Mouse (Mus musculus) hindlimb bud, embryonic 11.5 days (tissue): ENCODE results near the gene Aplp2.
"Not testable (repeated sequence)": the region's sequence is repeated elsewhere in the genome, so short reads cannot be mapped to it uniquely, and the experiment has no call there.

Experiments used
- DNase-seq: peaks from one replicate; pipeline ENCODE4 v3.0.0-alpha.2; 2012; ENCODE audit warnings: low read depth, low spot score; ENCODE audit errors: extremely low spot score

Gene Aplp2

DNA sequence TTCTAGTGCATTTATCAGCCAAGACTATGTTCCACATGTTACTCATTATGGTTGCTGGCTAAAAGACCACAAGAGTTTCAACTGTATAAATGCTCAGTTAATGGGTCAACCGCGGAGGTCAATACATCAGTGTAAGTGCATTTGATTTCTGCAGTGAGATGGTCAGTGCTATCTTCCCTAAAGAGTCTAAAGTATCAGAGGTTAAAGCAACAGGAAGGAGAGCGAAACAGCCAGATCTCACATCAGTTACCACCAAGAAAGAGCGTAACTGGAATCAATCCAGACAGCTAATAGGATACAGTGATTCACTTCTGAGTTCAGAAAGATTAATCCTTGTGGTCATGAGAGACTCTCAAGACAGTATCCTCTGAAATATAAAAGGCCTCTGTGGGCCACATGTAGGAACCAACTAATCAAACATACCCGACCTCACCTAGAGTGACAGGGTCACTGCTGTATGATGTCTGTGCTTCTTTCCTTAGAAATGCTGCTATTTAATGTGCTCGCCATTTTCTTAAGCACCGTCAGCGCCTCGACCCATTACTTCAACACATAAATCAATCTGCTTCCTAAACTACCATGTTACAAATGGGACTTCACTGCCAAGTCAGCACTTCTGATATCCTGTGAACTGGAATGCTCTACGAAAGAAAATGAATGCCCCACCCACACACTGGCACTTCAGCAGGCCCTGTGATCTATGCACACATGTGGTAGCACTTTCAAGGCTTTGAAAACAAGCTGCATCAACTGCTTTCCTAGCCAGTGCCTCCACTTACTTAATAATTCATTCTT, 30.1 kb downstream of the Aplp2 start:
- DNase-seq = no peak

DNA sequence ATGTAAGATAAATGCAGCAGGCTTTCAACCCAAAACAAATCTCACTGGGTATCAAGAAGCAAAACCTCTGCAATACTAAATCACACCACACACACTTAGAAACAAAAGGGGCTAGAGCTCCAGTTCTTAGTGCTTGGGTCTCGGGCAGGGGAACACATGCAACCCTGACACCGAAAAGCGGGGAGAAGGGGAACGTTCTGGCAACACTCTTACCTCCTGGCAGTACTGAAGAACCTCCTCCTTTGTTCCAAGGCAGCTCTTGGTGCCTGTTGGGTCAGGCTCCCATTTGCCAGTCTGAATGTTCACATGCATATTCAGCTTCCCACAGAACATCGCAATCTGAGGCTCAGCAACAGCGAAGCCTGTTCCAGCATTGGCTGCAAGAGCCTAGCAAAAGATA, 33.9 kb downstream of the Aplp2 start:
- DNase-seq = no peak

DNA sequence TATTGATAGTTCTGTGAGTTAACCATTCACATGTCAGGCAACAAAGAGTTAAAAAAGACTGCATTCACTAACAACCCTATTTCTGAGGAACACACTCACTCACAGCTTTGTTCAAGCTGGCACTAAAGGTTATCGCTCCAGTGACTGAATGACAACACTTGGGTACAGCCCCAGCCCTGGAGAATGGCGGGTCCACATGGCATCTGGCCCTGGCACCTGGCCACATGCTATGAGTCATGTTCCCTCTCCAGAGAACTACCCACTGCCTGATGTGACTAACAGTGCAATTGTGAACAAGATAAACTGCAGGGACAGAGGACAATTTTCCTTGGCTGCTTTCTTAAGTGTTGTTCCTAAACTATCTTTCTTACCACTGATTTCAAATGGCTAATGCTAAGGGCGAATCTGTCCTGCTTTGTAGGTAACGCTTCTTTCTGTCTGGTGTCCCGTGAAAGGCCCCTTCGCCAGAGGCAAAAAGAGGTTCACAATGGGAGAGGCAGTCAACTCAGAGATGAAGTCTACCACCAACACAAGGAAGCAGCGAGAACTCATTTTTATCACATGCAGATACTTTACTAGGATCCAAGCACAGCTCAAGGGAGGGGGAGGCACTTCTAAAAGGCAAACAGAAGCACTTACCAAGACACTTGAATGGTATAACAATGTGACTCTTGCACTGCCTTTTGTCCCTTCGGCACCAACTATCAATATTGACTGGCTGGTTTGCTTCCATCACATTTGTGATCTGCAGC, 35.1 kb downstream of the Aplp2 start:
- DNase-seq = no peak

DNA sequence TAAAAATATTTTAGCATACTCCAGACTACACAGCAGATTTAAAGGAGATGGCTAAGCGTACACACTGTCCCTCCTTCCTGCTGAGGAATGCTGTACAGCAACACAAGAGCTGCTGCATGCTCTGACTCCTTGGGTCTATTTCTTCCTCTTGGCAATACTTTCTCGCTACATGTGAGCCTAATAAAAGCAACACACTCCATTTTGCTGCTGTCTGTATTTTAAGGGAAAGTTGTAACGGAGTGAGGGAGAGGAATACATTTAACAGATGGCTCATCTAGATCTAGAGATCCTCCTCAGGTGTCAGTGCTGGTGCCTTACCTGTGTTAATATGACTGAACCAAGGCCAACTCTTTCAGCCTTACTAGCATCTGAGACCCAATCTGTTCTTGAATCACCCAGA, 35.6 kb downstream of the Aplp2 start:
- no peak for DNase-seq

DNA sequence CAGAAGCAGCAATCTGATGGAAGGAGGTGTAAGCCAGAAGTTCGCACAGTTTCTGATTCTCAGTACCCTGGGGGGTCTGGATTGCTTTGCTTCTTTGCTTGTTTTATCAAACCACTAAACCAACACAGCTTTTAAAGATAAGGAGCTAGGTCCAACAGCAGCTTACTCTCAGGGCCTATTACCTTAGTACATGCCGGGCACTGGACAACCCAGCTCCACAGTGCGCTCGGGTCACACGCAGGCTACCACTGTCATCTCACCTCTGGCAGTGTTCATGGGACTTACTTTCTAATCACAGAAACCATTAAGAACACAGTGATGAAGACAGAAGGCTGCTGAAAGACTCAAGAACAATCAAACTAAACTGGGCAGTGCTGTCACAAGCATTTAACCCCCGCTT, 36.3 kb downstream of the Aplp2 start:
- no peak for DNase-seq

DNA sequence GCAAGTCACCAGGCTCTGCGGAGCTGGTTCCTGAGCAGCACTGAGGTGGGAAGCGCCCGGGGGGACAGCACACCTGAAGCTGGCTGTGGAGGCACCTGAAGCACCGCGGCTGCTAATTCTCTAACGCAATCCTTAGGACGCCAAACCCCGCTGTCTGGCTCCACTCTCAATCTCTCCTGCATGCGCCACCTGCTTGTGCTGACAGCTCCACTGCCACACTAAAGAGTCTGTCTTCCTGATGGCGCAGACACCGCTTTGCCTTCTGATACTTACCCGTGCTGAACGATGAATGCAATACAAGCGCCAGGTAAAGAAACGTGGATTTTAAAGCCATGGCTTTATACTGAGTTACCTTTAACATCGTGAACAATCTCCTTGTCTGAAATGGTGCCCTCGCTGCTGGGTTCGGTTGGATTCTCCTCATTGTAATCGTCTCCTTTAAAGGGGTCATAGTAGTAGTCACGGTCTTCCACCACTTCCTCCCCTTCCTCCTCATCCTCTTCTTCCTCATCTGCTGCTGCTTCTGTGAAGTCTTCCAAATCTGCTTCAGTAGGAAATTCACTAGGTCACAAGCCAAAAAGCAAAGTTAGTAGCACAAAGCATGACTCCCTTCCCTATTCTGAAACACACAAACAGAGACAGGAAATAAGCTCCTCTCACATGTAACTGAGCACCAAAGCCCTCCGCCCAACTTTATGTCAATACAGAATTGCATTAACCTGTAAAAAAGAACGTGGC, 43.1 kb downstream of the Aplp2 start:
- no peak for DNase-seq

DNA sequence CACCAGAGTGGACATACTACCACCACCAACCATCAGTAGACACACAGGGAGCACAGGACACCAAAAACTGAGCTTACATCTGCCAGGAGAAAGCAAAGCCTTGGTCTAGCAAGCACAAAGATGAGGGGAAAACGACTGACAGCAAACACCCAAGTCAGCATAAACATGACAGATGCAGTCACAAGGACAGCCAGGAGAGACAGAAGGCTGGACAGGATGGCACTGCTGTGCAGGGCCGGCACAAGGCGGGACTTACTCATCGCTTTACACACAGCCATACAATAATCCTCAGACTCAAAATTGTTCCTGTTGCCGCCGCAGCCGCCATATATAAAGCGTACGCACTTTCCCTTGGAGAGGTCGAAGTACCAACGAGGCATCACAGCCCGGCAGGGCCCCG, 44.3 kb downstream of the Aplp2 start:
- DNase-seq = no peak

DNA sequence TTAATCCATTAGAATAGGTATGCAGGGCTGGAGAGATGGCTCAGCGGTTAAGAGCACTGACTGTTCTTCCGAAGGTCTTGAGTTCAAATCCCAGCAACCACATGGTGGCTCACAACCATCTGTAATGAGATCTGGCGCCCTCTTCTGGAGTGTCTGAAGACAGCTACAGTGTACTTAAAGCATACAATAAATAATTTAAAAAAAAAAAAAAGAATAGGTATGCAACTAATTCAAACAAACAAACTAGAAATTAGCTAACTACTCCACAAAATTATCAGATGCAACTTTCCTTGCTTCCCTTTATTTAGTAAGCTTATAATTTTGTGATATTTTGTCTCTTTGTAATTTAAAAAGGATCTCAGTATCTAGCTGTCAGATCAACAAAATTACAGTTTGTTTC, 46.1 kb downstream of the Aplp2 start:
- not testable (repeated sequence) for DNase-seq

DNA sequence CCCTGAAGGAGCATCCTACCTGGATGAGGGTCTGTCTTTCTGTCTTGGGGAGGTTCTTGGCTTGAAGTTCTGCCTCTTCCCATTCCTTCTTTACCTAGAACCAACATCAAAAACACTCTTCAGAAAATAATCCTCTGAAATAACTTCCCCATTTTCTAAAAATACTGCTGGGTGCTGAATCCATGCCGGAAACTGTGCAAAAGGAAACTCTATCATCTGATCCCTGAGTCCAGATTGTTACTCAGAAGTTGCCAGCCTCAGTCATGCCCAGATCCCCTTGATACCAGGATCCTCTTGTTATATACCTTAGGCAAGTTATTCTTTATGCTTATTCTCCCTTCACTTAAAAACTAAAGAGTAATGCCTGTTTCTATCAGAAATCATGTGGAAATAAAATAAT, 48.3 kb downstream of the Aplp2 start:
- DNase-seq = no peak

DNA sequence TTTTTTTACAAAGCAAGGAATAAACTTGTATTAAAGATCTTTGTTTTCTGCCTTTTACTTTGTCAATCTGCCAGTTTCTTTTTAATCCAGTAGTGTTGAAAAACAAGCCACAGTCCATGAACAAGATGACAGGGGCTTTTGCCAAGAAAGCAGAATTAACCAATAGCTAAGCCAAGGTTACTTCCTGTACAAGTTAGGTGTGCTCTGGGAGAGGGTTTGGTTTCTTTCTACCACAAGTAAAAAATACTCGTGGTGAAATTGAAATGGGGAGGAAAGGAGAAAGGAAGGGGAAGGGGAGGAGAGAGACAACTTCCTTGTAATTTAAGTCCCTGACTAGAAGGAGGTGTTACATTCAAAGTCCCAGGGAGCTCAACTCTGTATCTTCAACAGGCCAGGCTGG, 48.7 kb downstream of the Aplp2 start:
- no peak for DNase-seq

DNA sequence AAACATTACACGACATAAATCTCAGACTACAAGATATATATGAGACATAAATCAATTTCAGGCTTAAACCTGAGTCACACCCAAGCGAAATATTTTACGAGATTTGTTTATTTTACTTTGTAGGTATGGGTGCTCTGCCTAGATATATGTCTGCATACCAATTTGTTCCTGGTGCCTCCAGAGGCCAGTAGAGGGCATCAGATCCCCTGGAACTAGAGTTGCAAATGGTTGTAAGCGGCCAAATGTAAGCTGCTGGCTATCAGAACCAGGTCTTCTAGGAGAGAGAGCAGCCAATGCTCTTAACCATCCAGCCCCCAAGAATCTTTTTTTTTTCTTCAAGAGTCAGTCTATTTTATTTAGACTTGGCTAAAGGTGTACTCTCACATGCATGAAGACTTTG, 51.7 kb downstream of the Aplp2 start:
- no peak for DNase-seq

DNA sequence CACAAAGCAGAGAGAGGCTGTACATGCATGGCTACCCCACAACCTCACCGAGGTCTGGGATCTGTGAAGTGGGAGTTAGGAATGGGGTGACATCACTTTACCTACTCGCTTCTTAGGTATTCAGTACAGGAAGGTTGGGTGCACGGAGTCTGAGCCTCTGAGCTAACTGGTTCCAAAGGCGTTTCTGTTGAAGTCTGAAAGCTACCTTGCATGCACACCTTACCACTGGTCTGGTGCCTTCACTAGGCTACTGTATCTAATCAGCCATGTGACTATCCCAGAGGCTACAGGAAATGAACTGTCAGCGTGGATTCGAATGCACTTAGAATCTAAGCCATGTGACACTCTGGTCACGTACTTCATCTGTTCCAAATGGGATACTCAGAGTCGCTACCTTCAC, 55.0 kb downstream of the Aplp2 start:
- DNase-seq = no peak

DNA sequence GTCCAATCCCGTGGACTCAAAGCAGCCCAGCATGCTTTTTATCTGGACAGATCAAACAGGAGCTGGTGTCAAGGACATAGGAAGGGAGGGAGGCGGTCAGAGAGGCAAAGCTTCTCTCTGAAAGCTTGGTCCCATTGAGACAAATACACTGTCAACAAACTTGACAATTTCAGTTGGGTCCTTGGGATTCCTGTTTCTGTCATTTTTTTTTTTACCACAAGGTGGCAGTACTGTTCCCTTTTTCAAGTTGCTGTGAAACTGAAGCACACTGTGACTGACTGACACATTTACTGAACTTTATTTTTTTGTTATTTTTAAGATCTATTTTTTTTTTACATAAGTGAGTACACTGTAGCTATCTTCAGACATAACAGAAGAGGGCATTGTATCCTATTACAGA, 60.6 kb downstream of the Aplp2 start:
- peak; percentile 64 for DNase-seq

DNA sequence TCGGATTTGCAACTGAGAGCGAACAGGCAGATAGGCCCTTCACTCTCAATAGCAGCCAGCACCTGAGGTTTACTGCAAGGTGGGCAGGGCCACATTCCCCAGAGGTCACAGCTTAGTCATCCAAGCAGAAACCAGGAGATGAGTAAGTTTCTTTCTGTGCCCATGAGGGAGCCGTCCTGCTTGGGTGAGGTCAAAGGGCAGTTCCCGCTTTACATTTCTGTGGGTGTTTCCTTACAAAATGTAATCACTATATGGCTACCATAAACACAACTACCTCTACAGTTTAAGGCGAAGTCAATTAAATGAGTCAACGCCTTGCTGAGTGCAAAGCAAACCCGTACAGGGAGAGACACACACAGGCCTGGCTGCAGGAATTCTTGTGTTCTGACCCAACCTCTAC, 63.5 kb downstream of the Aplp2 start:
- no peak for DNase-seq

DNA sequence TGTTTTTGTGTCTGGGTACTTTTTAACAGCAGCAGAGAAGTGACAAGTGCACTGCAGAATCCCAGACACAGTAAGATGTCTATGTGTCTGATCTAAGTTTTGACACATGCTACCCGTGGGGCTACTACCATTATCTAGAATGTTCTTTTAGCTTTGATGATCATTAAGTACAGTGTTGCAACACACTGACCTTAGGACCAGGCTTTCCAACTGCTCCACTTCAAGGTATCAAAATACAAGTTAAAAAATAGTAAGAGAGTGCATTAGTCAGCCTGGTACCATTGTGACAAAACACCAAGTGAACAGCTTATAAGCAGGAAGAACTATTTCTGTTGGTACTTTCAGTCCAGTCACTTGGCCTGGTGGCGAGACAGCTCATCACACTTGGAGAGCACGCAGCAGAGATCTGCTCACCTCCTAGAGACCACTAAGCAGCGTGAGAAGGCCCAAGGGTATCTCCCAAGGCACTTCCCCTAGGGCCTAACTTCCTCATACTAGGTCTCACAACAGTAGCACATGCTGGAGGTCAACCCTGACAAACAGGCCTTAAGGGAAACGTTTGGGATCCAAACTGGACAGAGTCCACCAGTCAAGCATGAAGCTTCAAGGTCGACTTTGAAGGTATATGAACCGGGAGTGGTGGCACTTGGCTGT, 66.2 kb downstream of the Aplp2 start:
- no peak for DNase-seq

DNA sequence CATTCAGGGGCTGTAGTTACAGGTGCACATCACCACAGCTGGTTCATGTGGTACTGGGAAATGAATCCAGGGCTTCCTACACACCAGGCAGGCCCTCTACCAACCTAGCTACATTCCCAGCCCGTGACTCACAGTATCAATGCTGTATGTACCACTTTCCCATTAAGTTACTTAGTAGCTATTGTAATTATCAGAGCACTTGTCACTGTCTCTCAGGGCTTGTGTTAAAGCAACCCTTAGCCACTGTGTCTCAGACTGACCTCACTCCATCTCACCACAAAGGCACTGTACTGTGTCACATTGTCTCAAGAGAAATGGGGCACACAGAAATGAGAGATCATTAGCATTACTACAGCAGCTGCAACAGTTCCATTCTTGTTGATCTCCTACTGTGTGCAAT, 68.7 kb downstream of the Aplp2 start:
- no peak for DNase-seq

DNA sequence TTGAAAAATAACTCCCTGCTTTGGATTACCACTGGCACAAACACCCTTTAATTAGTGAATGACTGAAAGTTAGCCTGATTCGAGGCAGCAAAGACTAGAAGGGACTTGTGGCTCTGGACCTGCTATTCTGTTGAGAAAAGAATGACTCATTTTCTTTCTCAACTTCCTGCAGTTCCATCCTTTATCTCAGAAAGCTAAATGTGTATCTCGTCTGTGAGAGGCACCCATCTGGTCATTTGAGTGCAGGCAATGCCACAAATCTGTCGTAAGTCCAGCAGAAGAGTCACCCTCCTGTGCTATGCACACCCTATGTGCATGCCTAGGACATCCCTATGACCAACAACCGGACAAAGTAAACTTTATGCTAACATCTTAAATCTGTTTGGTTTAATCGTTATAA, 78.5 kb downstream of the Aplp2 start:
- DNase-seq = no peak

DNA sequence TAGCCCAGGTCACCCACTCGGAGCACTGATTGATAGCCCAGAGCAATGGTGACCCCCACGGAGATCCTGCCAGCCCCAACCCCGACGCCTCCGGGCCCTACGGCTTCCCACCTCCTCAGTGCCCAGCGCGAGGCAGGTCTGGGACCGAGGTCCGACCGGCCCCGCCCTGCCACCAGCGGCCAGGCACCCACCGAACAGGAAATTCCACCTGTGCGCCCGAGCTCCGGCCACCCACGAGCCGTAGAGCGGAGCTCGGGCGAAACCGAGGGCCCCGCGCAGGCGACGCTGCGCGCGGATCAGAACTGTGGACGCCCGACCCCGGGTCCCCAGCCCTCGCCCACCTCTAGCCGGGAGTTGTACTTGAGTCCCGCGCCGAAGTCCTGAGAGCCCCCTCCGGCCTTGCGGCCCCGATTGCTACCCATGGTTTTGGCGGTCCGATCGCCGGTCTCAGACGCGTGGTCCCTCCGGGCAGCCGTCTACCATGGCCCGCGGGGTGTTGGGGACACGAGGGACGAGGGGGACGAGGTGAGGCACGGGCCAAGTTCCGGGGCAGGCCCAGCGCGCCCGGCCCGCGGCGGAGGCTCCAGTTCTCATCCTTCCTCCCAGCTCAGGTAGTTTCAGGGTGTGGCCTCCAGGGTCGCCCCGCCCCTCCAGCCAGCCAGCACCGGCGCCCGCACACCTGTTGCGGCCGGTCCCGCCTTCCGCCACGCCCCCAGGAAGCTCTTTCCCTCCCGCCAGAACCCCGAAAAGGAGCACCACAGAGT, 80.2 kb downstream of the Aplp2 start, which contains the start of gene St14:
TSS of gene St14 (minus strand) at position 649 of the 764 bp plus-strand sequence.
- DNase-seq = no peak

DNA sequence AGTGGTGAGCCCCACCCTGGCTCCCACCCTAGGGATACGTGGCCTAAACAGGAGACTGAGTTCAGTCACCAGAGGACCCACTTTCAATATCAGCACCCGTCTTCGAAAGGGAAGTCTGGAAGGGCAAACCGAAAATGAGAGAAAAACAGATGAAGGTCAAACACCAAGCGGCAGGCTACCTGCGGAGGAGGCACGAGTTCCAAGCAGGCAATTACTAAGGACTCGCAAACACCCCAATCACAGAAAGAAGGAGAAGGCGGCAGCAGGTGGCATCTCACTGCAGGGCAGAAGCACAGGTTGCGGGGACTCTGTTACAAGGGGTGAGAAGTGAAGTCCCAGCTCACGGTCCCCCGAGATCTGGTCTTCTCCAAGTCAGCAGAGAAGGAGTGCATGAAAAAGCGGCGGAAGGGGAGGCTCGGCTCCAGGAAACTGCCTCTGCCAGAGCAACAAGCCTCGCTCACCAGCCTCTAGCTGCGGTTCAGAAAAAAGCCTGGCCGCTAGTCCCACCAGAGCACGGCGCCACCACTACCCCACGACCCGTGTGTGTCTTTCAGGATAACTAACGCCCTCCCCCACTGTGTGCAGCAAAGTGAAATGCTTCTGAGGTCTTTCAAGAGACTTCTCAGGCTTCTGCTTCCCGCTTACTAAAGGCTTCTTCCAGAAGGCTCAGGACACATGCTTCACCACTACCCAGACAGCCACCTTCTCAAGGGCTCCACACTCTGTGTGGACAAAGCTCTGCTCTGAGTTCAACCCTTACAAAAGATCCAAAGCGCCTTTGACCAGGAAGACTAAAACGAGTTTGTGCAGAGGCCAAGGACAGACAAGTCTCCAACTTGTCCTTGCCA, 81.0 kb downstream of the Aplp2 start:
- no peak for DNase-seq

DNA sequence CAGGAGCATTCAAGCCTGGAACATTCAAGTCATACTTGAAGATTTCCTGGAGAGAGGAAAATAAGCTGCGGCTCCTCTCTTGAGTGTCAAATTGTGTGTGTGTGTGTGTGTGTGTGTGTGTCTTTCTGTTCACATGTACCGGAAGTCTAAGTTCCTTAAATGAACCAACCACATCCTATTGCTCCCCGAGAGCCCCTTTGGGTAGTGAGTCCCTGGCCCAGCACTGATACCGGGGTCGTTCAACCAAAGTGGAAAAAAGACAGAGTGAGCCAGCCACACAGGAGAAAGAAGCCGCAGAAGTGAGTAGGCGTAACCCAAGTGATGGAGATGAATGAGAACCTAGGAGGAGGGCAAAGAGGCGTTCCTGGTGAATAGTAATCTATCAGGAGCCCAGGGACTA, 81.7 kb downstream of the Aplp2 start:
- DNase-seq = no peak
